Mouse (Mus musculus): ENCODE measurements around the gene Matn1. TPM values are rescaled to one million over a fixed set of nuclear protein-coding genes. Genes with fewer than 3 reads are reported as not detected.

Gene Matn1
- polyA plus RNA-seq, 1 experiment from 2014 or later: 1.2 TPM

GRCm38 (mm10) chr4:130921986-130922385 lies 22.2 kb upstream of the Matn1 start:
- H3K4me3 ChIP-seq (ENCODE audit: low read length): no peak overlapping the region
- H3K4me1 ChIP-seq (ENCODE audit: control insufficient read depth, insufficient read depth, low read length): peaks cover 7% of the 10 kb centered on the region
- no peaks in the 10 kb centered on the region for H3K9me3 ChIP-seq (replicated peaks; ENCODE audit: control insufficient read depth, low read length)
- H3K27ac ChIP-seq (ENCODE audit: low read length): no peak overlapping the region
- no peaks in the 10 kb centered on the region for H3K36me3 ChIP-seq (ENCODE audit: control insufficient read depth, insufficient read depth)
- no peak overlapping the region for H3K9ac ChIP-seq (ENCODE audit: low read length)
- ATAC-seq (replicated peaks; ENCODE audit: extremely low read depth, insufficient read depth, low FRiP score): no peak
- H3K27me3 ChIP-seq (ENCODE audit: control insufficient read depth, insufficient read depth, low read length): no peaks in the 10 kb centered on the region
- H3K4me2 ChIP-seq (ENCODE audit: low read depth, low read length): no peak overlapping the region
- 65% methylated on average over 10 of the region's 10 CpGs for WGBS

GRCm38 (mm10) chr4:130926274-130926673 lies 17.9 kb upstream of the Matn1 start:
- WGBS: 61% methylated on average over 6 of the region's 6 CpGs
- H3K4me3 ChIP-seq (ENCODE audit: low read length): no peak overlapping the region
- no peaks in the 10 kb centered on the region for H3K4me1 ChIP-seq (ENCODE audit: control insufficient read depth, insufficient read depth, low read length)
- no peaks in the 10 kb centered on the region for H3K9me3 ChIP-seq (replicated peaks; ENCODE audit: control insufficient read depth, low read length)
- no peak overlapping the region for H3K4me2 ChIP-seq (ENCODE audit: low read depth, low read length)
- no peak overlapping the region for H3K27ac ChIP-seq (ENCODE audit: low read length)
- ATAC-seq (replicated peaks; ENCODE audit: extremely low read depth, insufficient read depth, low FRiP score): no peak
- H3K9ac ChIP-seq (ENCODE audit: low read length): no peak overlapping the region
- H3K36me3 ChIP-seq (ENCODE audit: control insufficient read depth, insufficient read depth): no peaks in the 10 kb centered on the region
- H3K27me3 ChIP-seq (ENCODE audit: control insufficient read depth, insufficient read depth, low read length): no peaks in the 10 kb centered on the region

GRCm38 (mm10) chr4:130927821-130928220 lies 16.4 kb upstream of the Matn1 start:
- H3K9me3 ChIP-seq (replicated peaks; ENCODE audit: control insufficient read depth, low read length): no peaks in the 10 kb centered on the region
- no peak overlapping the region for H3K4me2 ChIP-seq (ENCODE audit: low read depth, low read length)
- no peak for ATAC-seq (replicated peaks; ENCODE audit: extremely low read depth, insufficient read depth, low FRiP score)
- H3K4me3 ChIP-seq (ENCODE audit: low read length): no peak overlapping the region
- H3K27me3 ChIP-seq (ENCODE audit: control insufficient read depth, insufficient read depth, low read length): no peaks in the 10 kb centered on the region
- no peaks in the 10 kb centered on the region for H3K4me1 ChIP-seq (ENCODE audit: control insufficient read depth, insufficient read depth, low read length)
- H3K9ac ChIP-seq (ENCODE audit: low read length): no peak overlapping the region
- WGBS: 80% methylated on average over 12 of the region's 12 CpGs
- H3K27ac ChIP-seq (ENCODE audit: low read length): no peak overlapping the region
- no peaks in the 10 kb centered on the region for H3K36me3 ChIP-seq (ENCODE audit: control insufficient read depth, insufficient read depth)

- WGBS: 40% methylated on average over 14 of the region's 14 CpGs
- H3K9ac ChIP-seq (ENCODE audit: low read length): no peak overlapping the region
- no peak overlapping the region for H3K4me2 ChIP-seq (ENCODE audit: low read depth, low read length)
- H3K4me3 ChIP-seq (ENCODE audit: low read length): no peak overlapping the region
- H3K36me3 ChIP-seq (ENCODE audit: control insufficient read depth, insufficient read depth): no peaks in the 10 kb centered on the region
- no peak for ATAC-seq (replicated peaks; ENCODE audit: extremely low read depth, insufficient read depth, low FRiP score)
- H3K9me3 ChIP-seq (replicated peaks; ENCODE audit: control insufficient read depth, low read length): no peaks in the 10 kb centered on the region
- no peak overlapping the region for H3K27ac ChIP-seq (ENCODE audit: low read length)
- peaks cover 6% of the 10 kb centered on the region for H3K27me3 ChIP-seq (ENCODE audit: control insufficient read depth, insufficient read depth, low read length)
- no peaks in the 10 kb centered on the region for H3K4me1 ChIP-seq (ENCODE audit: control insufficient read depth, insufficient read depth, low read length)
These were observed 1.5 kb upstream of the Matn1 start for GRCm38 (mm10) chr4:130942644-130943043.

- no peak overlapping the region for H3K4me2 ChIP-seq (ENCODE audit: low read depth, low read length)
- no peaks in the 10 kb centered on the region for H3K36me3 ChIP-seq (ENCODE audit: control insufficient read depth, insufficient read depth)
- H3K9me3 ChIP-seq (replicated peaks; ENCODE audit: control insufficient read depth, low read length): no peaks in the 10 kb centered on the region
- no peak overlapping the region for H3K27ac ChIP-seq (ENCODE audit: low read length)
- H3K4me3 ChIP-seq (ENCODE audit: low read length): no peak overlapping the region
- 66% methylated on average over 7 of the region's 7 CpGs for WGBS
- ATAC-seq (replicated peaks; ENCODE audit: extremely low read depth, insufficient read depth, low FRiP score): no peak
- no peaks in the 10 kb centered on the region for H3K4me1 ChIP-seq (ENCODE audit: control insufficient read depth, insufficient read depth, low read length)
- peaks cover 6% of the 10 kb centered on the region for H3K27me3 ChIP-seq (ENCODE audit: control insufficient read depth, insufficient read depth, low read length)
- H3K9ac ChIP-seq (ENCODE audit: low read length): no peak overlapping the region
These were observed 594 bp downstream of the Matn1 start for GRCm38 (mm10) chr4:130944779-130945178.

- ATAC-seq (replicated peaks; ENCODE audit: extremely low read depth, insufficient read depth, low FRiP score): no peak
- Histone ChIP-seq H3K9me3 (replicated peaks; ENCODE audit: control insufficient read depth, low read length) (no peaks in the 10 kb centered on the region), H3K36me3 (ENCODE audit: control insufficient read depth, insufficient read depth) (no peaks in the 10 kb centered on the region), H3K27ac (ENCODE audit: low read length) (no peak overlapping the region), H3K4me3 (ENCODE audit: low read length) (no peak overlapping the region), H3K27me3 (ENCODE audit: control insufficient read depth, insufficient read depth, low read length) (peaks cover 6% of the 10 kb centered on the region), H3K4me2 (ENCODE audit: low read depth, low read length) (no peak overlapping the region), H3K9ac (ENCODE audit: low read length) (no peak overlapping the region), H3K4me1 (ENCODE audit: control insufficient read depth, insufficient read depth, low read length) (no peaks in the 10 kb centered on the region)
- WGBS: 16% methylated on average over 13 of the region's 13 CpGs
These were observed 3.0 kb downstream of the Matn1 start for GRCm38 (mm10) chr4:130947094-130947647.

- H3K27ac ChIP-seq (ENCODE audit: low read length): no peak overlapping the region
- H3K9ac ChIP-seq (ENCODE audit: low read length): no peak overlapping the region
- 76% methylated on average over 35 of the region's 35 CpGs for WGBS
- no peak for ATAC-seq (replicated peaks; ENCODE audit: extremely low read depth, insufficient read depth, low FRiP score)
- H3K4me2 ChIP-seq (ENCODE audit: low read depth, low read length): no peak overlapping the region
- H3K9me3 ChIP-seq (replicated peaks; ENCODE audit: control insufficient read depth, low read length): no peaks in the 10 kb centered on the region
- H3K36me3 ChIP-seq (ENCODE audit: control insufficient read depth, insufficient read depth): no peaks in the 10 kb centered on the region
- no peaks in the 10 kb centered on the region for H3K4me1 ChIP-seq (ENCODE audit: control insufficient read depth, insufficient read depth, low read length)
- peaks cover 9% of the 10 kb centered on the region for H3K27me3 ChIP-seq (ENCODE audit: control insufficient read depth, insufficient read depth, low read length)
- H3K4me3 ChIP-seq (ENCODE audit: low read length): no peak overlapping the region
These were observed 5.7 kb downstream of the Matn1 start for GRCm38 (mm10) chr4:130949821-130950384.

GRCm38 (mm10) chr4:130952531-130952930 lies 8.3 kb downstream of the Matn1 start:
- 34% methylated on average over 17 of the region's 17 CpGs for WGBS
- no peaks in the 10 kb centered on the region for H3K36me3 ChIP-seq (ENCODE audit: control insufficient read depth, insufficient read depth)
- H3K27ac ChIP-seq (ENCODE audit: low read length): no peak overlapping the region
- no peak overlapping the region for H3K4me2 ChIP-seq (ENCODE audit: low read depth, low read length)
- no peak for ATAC-seq (replicated peaks; ENCODE audit: extremely low read depth, insufficient read depth, low FRiP score)
- no peaks in the 10 kb centered on the region for H3K9me3 ChIP-seq (replicated peaks; ENCODE audit: control insufficient read depth, low read length)
- H3K4me1 ChIP-seq (ENCODE audit: control insufficient read depth, insufficient read depth, low read length): no peaks in the 10 kb centered on the region
- H3K4me3 ChIP-seq (ENCODE audit: low read length): no peak overlapping the region
- peaks cover 4% of the 10 kb centered on the region; the same call in 1 of the 2 replicates for H3K27me3 ChIP-seq (ENCODE audit: control insufficient read depth, insufficient read depth, low read length)
- H3K9ac ChIP-seq (ENCODE audit: low read length): no peak overlapping the region

- H3K4me3 ChIP-seq (ENCODE audit: low read length): no peak overlapping the region
- peaks cover 6% of the 10 kb centered on the region; the same call in 1 of the 2 replicates for H3K27me3 ChIP-seq (ENCODE audit: control insufficient read depth, insufficient read depth, low read length)
- H3K36me3 ChIP-seq (ENCODE audit: control insufficient read depth, insufficient read depth): no peaks in the 10 kb centered on the region
- ATAC-seq (replicated peaks; ENCODE audit: extremely low read depth, insufficient read depth, low FRiP score): no peak
- 84% methylated on average over 10 of the region's 10 CpGs for WGBS
- no peak overlapping the region for H3K27ac ChIP-seq (ENCODE audit: low read length)
- no peaks in the 10 kb centered on the region for H3K4me1 ChIP-seq (ENCODE audit: control insufficient read depth, insufficient read depth, low read length)
- no peaks in the 10 kb centered on the region for H3K9me3 ChIP-seq (replicated peaks; ENCODE audit: control insufficient read depth, low read length)
- no peak overlapping the region for H3K4me2 ChIP-seq (ENCODE audit: low read depth, low read length)
- no peak overlapping the region for H3K9ac ChIP-seq (ENCODE audit: low read length)
These were observed 13.0 kb downstream of the Matn1 start for GRCm38 (mm10) chr4:130957156-130957555.

All from heart, embryonic 16.5 days (tissue).